Mouse (Mus musculus): ENCODE measurements around the gene Zfp579. TPM values are rescaled to one million over a fixed set of nuclear protein-coding genes. Genes with fewer than 3 reads are reported as not detected.
"Not testable (repeated sequence)": the region's sequence is repeated elsewhere in the genome, so short reads cannot be mapped to it uniquely, and the experiment has no call there.

The Zfp579 gene
- total RNA-seq, 2 experiments from 2014 or later, result 28.9 to 33.0 TPM

DNA sequence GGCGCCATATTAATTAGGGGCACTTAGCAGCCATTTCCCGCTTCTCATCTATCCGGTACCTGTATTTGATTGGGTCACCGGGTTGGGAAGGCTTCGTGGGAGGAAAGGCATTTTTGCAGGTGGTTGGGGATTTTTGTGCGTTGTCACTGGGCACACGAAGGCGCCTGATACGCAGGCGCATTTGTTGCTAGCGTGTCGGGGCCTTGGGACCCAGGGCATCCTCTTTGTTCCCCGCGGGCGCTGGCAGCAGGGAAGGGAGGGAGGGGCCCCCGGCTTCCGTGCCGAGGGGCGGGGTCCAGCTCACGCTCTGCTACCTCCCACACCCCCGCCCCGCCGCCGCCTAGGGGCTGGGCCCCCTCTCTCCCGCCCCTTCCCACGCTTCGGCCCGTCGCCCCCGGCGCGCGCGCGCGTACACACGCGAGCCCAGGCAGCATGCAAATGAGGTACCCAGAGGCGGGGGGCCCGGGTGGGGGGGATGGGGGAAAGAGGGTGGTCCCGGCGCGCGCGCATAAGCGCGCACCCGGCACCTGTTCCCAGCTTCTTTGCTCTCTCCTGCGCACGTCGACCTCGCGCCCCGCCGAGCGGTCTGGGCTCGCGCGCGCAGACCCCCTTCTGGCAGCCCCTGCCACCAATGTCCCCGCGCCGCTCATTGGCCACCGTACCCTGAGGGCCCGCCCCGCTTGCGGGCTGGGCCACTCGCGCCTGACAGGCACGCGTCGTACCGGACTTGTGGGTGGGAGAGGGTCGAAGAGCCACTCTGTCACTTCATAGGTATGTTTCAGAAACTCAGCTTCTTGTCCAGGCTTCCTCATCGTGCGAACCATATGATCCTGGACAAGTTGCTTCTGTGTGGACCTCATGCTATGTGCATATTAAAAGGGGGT lies 19.4 kb upstream of the Zfp579 start, which contains the start of gene Gm44973:
TSS of gene Gm44973 (plus strand) at position 379 of the 884 bp plus-strand sequence.
- intact Hi-C loops (cut with DNase I), result loop anchor here (2.0 kb wide), 1 partner anchor 23 kb away; the partner anchor contains the start of gene Zfp784
- no peak; the same call in 1 of the 2 replicates for TF ChIP-seq CTCF (IDR thresholded peaks at IDR 0.05)
- Histone ChIP-seq H3K4me3 (peak within 1 kb of the TSS; percentile 95), H3K27ac (peak within 1 kb of the TSS; percentile 99)
- DNase-seq (ENCODE audit: extremely low spot score in 1 of 2, low spot score in 2 of 2), result peak; percentile 84 to 93

DNA sequence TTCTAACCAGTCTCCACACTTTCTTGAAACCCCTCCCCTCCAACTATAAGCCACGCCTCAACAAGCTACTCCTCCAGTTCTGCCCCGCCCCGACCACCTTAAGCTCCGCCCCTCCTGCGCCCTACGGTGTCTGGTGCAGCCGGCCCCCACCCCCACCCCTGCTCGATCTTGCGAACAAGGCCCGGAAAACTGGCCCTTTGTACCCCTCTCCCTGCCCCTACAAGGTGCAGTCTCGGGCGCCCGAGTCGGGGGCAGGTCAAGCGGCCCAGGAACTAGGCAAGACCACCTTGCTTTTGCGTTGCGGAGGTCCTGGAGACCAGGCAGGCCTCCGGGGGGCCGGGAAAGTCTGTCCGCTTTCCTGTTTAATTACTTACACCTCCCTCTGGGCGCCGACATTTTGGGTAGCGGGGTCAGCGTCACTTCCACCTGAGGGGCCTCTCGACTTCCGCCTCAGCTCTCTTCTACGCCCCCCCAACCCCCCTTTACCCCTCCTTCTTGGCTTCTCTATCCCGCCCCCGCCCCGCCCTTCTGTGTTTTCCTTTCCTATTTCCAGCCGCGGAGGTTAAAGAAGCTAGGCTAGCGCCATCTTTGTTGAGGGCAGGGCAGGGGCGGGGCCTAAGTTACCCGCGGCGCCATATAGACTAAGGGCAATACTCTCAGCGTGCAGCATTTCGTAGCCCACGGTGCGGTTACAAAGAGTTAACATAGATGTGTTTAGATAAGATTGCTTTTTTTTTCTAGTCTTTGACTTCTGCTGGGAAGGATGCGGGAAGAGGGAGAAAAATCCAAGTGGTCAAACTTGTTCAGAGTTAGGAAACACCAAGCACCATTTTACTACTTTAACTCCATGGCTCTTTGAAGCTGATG lies 18.5 kb upstream of the Zfp579 start, which contains the start of the genes Zfp524 and Fiz1:
TSS of gene Zfp524 (plus strand) at position 165 of the 867 bp plus-strand sequence.
TSS of gene Fiz1 (minus strand) at position 447 of the 867 bp plus-strand sequence.
- Histone ChIP-seq H3K4me3 (peak within 1 kb of the TSS; percentile 95), H3K27ac (peak within 1 kb of the TSS; percentile 99)
- DNase-seq (ENCODE audit: extremely low spot score in 1 of 2, low spot score in 2 of 2), result peak; percentile 95 to 97
- no peak; the same call in 1 of the 2 replicates for TF ChIP-seq CTCF (IDR thresholded peaks at IDR 0.05)
- intact Hi-C loops (cut with DNase I), result loop anchor here (1.0 to 2.0 kb wide), 2 partner anchors 18 to 24 kb away; partner anchors contain the start of genes Zfp579 and Zfp784

DNA sequence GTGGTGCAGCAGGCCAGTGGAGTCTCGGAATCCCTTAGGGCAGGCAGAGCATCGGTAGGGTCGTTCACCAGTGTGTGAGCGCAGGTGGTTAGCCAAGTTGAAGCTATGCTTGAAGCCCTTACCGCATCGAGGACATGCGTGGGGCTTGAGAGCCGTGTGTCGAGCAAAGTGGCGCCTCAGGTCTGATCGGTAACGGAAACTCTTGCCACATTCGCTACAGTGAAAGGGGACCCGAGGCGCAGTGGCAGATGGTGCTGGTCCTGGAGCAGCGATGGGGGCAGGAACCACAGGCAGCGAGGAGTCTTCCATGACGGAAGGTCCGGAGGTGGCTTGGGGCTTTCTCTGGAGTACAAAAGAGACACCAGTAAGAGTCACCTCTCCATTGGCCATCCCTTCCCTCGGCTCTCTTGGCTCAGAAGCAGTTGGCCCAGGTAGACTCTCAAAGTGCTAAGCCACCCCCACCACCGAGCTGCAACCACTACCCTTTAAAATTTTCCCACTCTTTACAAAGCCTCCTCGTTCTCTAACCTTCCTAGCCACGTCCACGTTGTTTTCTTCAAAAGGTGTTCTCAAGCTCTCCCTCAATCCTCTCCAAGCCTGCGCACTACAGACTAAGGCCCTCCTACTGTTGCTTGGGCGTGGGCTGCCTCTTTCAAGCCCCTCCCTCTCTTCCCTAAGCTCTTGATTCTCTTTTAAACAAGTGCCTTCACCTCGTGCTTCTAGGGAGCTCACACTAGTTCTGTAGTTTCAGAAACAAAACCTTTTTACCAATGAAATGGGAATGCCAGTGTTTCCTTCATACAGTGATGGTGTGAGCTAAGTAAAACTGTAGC lies 16.9 kb upstream of the Zfp579 start:
- Histone ChIP-seq H3K27ac (no peak overlapping the region), H3K4me3 (no peak overlapping the region)
- no peak for TF ChIP-seq CTCF (IDR thresholded peaks at IDR 0.05)
- intact Hi-C loops (cut with DNase I), result no loop called here
- DNase-seq (ENCODE audit: extremely low spot score in 1 of 2, low spot score in 2 of 2), result no peak

GRCm38 (mm10) chr7:5008229-5008628 lies 12.3 kb upstream of the Zfp579 start:
- Histone ChIP-seq H3K27ac (no peak overlapping the region), H3K4me3 (no peak overlapping the region)
- intact Hi-C loops (cut with DNase I), result no loop called here
- DNase-seq (ENCODE audit: extremely low spot score in 1 of 2, low spot score in 2 of 2), result no peak
- TF ChIP-seq CTCF (IDR thresholded peaks at IDR 0.05), result no peak

DNA sequence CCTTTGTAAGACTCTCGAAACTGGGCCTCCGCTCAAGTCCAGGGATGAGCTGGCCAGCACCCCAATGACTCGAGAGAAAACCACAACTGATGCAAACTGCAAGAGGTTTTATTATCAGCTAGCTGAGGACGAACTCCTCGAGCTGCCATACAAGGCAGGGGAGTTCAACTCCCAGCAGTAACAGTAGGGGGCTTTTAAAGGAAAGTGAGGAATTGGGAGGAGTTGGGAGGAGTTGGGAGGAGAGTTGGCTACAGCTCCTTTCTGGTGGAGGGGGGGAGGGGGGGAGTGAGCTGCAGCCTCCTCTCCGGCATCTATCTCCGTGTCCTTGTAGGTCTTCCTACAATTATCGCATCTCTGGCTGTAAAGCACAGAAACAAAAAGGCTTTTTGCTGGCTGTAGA lies 6.9 kb upstream of the Zfp579 start:
- DNase-seq (ENCODE audit: extremely low spot score in 1 of 2, low spot score in 2 of 2); H3K27ac ChIP-seq; intact Hi-C loops (cut with DNase I); H3K4me3 ChIP-seq: not testable (repeated sequence)

- TF ChIP-seq CTCF (IDR thresholded peaks at IDR 0.05), result peak; percentile 56
- no peak for DNase-seq (ENCODE audit: extremely low spot score in 1 of 2, low spot score in 2 of 2)
- Histone ChIP-seq H3K27ac (no peak overlapping the region), H3K4me3 (no peak overlapping the region)
- intact Hi-C loops (cut with DNase I), result loop anchor here (5.0 kb wide), 1 partner anchor 58 kb away; no protein-coding TSS in a partner anchor
Observed at GRCm38 (mm10) chr7:4999876-5000275, 3.9 kb upstream of the Zfp579 start.

DNA sequence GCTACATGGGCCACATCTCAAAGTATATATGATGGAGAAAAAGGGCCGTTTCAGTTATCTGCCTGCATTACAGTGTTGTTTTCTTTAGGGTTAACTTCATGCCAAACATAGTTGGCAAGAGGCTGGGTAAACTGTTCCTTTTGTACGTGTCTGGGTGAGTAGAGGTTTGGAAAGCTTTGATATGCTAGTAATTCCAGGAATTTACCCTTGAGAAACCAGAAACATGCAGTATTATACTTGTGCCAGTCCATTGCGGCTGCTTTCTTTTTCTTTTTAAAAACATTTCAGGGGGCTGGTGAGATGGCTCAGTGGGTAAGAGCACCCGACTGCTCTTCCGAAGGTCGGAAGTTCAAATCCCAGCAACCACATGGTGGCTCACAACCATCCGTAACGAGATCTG lies 976 bp upstream of the Zfp579 start:
- Histone ChIP-seq H3K27ac (peak overlapping the region; percentile 93), H3K4me3 (peak overlapping the region; percentile 88)
- no peak for TF ChIP-seq CTCF (IDR thresholded peaks at IDR 0.05)
- intact Hi-C loops (cut with DNase I), result loop anchor here (1.0 to 5.0 kb wide), 4 partner anchors 17 to 449 kb away; partner anchors contain the start of genes Fiz1, Zfp524 and Zfp580
- DNase-seq (ENCODE audit: extremely low spot score in 1 of 2, low spot score in 2 of 2), result no peak

GRCm38 (mm10) chr7:4995268-4996002 lies 523 bp downstream of the Zfp579 start:
- no peak for DNase-seq (ENCODE audit: extremely low spot score in 1 of 2, low spot score in 2 of 2)
- Histone ChIP-seq H3K27ac (peak overlapping the region; percentile 91), H3K4me3 (peak overlapping the region; percentile 88)
- intact Hi-C loops (cut with DNase I), result loop anchor here (1.0 to 5.0 kb wide), 4 partner anchors 19 to 447 kb away; partner anchors contain the start of genes Fiz1, Zfp524 and Zfp580
- no peak for TF ChIP-seq CTCF (IDR thresholded peaks at IDR 0.05)

GRCm38 (mm10) chr7:4993999-4994788 lies 1.8 kb downstream of the Zfp579 start:
- Histone ChIP-seq H3K27ac (no peak overlapping the region), H3K4me3 (no peak overlapping the region)
- no peak for TF ChIP-seq CTCF (IDR thresholded peaks at IDR 0.05)
- peak in 1 of 2 experiments; percentile 31 for DNase-seq (ENCODE audit: extremely low spot score in 1 of 2, low spot score in 2 of 2)
- intact Hi-C loops (cut with DNase I), result no loop called here

Data from left cerebral cortex, adult 2 months (tissue).